Mouse (Mus musculus) cerebellum, adult 2 months (tissue): ENCODE measurements around the gene Abca7.

Experiments used
- CTCF ChIP-seq: fragments of 200-500 bp; IDR thresholded peaks from 2 replicates; pipeline ENCODE4 v1.5.1; 2011; ENCODE audit warnings: low read depth, mild to moderate bottlenecking, control low read depth, low read length, moderate library complexity, borderline replicate concordance; ENCODE audit not compliant: insufficient read depth
- POLR2A ChIP-seq: fragments of 200-500 bp; IDR thresholded peaks from 2 replicates; pipeline ENCODE4 v1.6.1; 2011; ENCODE audit warnings: low read length, control low read depth, borderline replicate concordance; ENCODE audit not compliant: insufficient read depth

DNA sequence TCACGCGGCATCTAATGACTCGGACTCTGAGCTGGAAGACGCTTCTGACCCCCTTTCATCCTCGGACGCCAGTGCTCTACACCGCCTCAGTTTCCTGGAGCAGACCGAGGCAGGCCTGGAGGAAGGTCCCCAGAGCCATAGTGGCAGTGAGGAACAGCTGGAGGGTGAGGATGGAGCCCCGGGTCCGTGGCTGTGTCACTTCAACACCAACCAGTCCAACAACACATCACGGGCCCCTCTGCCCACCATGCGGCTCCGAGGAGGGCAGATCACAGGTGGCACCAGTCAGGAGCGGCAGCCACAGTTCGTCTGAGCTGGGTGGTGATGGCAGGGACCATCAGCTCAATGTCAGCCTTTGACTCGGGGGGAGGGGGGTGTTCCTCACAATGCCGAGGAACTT, 34.4 kb downstream of the Abca7 start:
- TF ChIP-seq POLR2A (no peak), CTCF (no peak)
